Mouse (Mus musculus) heart, adult 11 months (tissue): ENCODE data around the gene Cyb561d1.

ENCODE experiments used
- DNase-seq: peaks from one replicate; pipeline ENCODE4 v3.0.0; 2022

Cyb561d1 gene

GRCm38 (mm10) chr3:108200329-108201323 lies at the start of gene Cyb561d1:
Gene Cyb561d1 (minus strand): TSS chr3:108201212.
- DNase-seq = peak; percentile 100

- DNase-seq = no peak
These were observed 45.8 kb upstream of the Cyb561d1 start for GRCm38 (mm10) chr3:108246857-108247256.

GRCm38 (mm10) chr3:108241243-108241839 lies 40.3 kb upstream of the Cyb561d1 start:
- no peak for DNase-seq

- peak; percentile 67 for DNase-seq
These were observed 36.6 kb upstream of the Cyb561d1 start for GRCm38 (mm10) chr3:108237474-108238102.

GRCm38 (mm10) chr3:108231646-108232045 lies 30.6 kb upstream of the Cyb561d1 start:
- DNase-seq = no peak

GRCm38 (mm10) chr3:108227521-108227920 lies 26.5 kb upstream of the Cyb561d1 start:
- DNase-seq = no peak

GRCm38 (mm10) chr3:108226558-108227350 lies 25.7 kb upstream of the Cyb561d1 start, which contains the start of gene Sypl2:
Gene Sypl2 (minus strand): TSS chr3:108226648.
- DNase-seq = peak; percentile 94

GRCm38 (mm10) chr3:108225711-108226557 lies 24.9 kb upstream of the Cyb561d1 start:
- DNase-seq = peak; percentile 87

GRCm38 (mm10) chr3:108220661-108221060 lies 19.6 kb upstream of the Cyb561d1 start:
- DNase-seq = peak; percentile 89

- DNase-seq = no peak
These were observed 13.7 kb upstream of the Cyb561d1 start for GRCm38 (mm10) chr3:108214734-108215133.

GRCm38 (mm10) chr3:108212406-108212805 lies 11.4 kb upstream of the Cyb561d1 start:
- DNase-seq = peak; percentile 93

- DNase-seq = peak; percentile 84
These were observed 10.8 kb upstream of the Cyb561d1 start for GRCm38 (mm10) chr3:108211845-108212244.

- DNase-seq = no peak
These were observed 9.7 kb upstream of the Cyb561d1 start, which contains the start of gene Atxn7l2 for GRCm38 (mm10) chr3:108210771-108211139. Gene Atxn7l2 (minus strand): TSS chr3:108210934.

- DNase-seq = peak; percentile 100
These were observed 9.1 kb upstream of the Cyb561d1 start for GRCm38 (mm10) chr3:108209946-108210770.

GRCm38 (mm10) chr3:108209536-108209935 lies 8.5 kb upstream of the Cyb561d1 start:
- DNase-seq = no peak

- peak; percentile 89 for DNase-seq
These were observed 8.0 kb upstream of the Cyb561d1 start for GRCm38 (mm10) chr3:108209001-108209400.

- peak; percentile 91 for DNase-seq
These were observed 5.8 kb upstream of the Cyb561d1 start for GRCm38 (mm10) chr3:108206731-108207375.

- peak; percentile 84 for DNase-seq
These were observed 4.6 kb upstream of the Cyb561d1 start for GRCm38 (mm10) chr3:108205601-108206000.

GRCm38 (mm10) chr3:108204470-108204869 lies 3.5 kb upstream of the Cyb561d1 start:
- peak; percentile 92 for DNase-seq
